In the genomic region with DNA sequence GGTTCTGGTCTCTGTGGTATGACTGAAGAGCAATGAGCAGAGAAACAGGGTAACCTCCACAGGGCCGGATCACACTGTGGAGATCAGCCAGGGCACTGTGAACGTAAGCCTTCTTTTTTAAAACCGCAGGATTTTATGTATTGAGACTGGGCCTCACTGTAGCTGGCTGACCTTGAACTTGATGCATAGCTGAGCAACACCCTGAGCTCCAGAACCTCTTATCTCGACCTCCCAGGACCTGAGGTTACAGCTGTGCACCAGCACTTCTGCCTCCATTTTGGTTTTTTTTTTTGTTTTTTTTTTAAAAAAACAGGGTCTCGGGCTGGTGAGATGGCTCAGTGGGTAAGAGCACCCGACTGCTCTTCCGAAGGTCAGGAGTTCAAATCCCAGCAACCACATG, we compare ENCODE assay signal across 13 mouse cellular contexts.
"Had no signal": no experiment of that assay in that cellular context is flagged by ENCODE, and none has a peak within 500 bp of the region (broad histone marks: within the 10 kb centered on the region; RNA-seq: fewer than 3 reads in every experiment).

No protein-coding gene starts in this region.

- H3K27me3 ChIP-seq: limb, embryonic 12.5 days; lung, embryonic 15.5 days; midbrain, embryonic 15.5 days; neural tube, embryonic 12.5 days had no signal

- DNase-seq: kidney, adult 2 months; kidney, postnatal 14 days; layer of hippocampus, postnatal 36 days; lung, postnatal 14 days; retina, postnatal 1 day; thymus, postnatal 36 days had no signal

- H3K9me3 ChIP-seq: kidney, embryonic 15.5 days; limb, embryonic 12.5 days; lung, embryonic 15.5 days; midbrain, embryonic 15.5 days; neural tube, embryonic 12.5 days had no signal

- H3K36me3 ChIP-seq: kidney, embryonic 15.5 days; limb, embryonic 12.5 days; lung, embryonic 15.5 days; midbrain, embryonic 15.5 days; neural tube, embryonic 12.5 days had no signal

- H3K4me3 ChIP-seq: kidney, embryonic 15.5 days; limb, embryonic 12.5 days; lung, embryonic 15.5 days; midbrain, embryonic 15.5 days; neural tube, embryonic 12.5 days had no signal

- H3K4me2 ChIP-seq: kidney, embryonic 15.5 days; limb, embryonic 12.5 days; lung, embryonic 15.5 days; midbrain, embryonic 15.5 days; neural tube, embryonic 12.5 days had no signal

- H3K9ac ChIP-seq: kidney, embryonic 15.5 days; limb, embryonic 12.5 days; lung, embryonic 15.5 days; midbrain, embryonic 15.5 days; neural tube, embryonic 12.5 days had no signal

- ATAC-seq: intestine, embryonic 16.5 days; midbrain, embryonic 15.5 days had no signal

- H3K27ac ChIP-seq: kidney, embryonic 15.5 days; limb, embryonic 12.5 days; lung, embryonic 15.5 days; macrophage; midbrain, embryonic 15.5 days; neural tube, embryonic 12.5 days had no signal
